Mouse (Mus musculus) CH12.LX (cell line): ENCODE measurements around the gene Camta1. TPM values are rescaled to one million over a fixed set of nuclear protein-coding genes. Genes with fewer than 3 reads are reported as not detected.

Experiments used
- DNase-seq: peaks from one replicate; pipeline ENCODE4 v3.0.0-alpha.2; 2013; ENCODE audit errors: extremely low read depth
- H3K27ac ChIP-seq: 2 replicates; pipeline ENCODE4 v1.5.1; 2012; ENCODE audit warnings: low read depth, mild to moderate bottlenecking, control low read depth, moderate library complexity; ENCODE audit not compliant: insufficient read depth
- H3K27me3 ChIP-seq: replicated peaks from 2 replicates; pipeline ENCODE3; 2012; ENCODE audit warnings: inconsistent platforms
- H3K36me3 ChIP-seq, 2 experiments: replicated peaks in 1 of 2; 2 replicates each; pipeline versions ENCODE3 to v1.6.1; 2012; ENCODE audit warnings: inconsistent platforms in 1 of 2, low read length in 1 of 2, mild to moderate bottlenecking in 1 of 2, mixed read lengths in 1 of 2, moderate library complexity in 1 of 2; ENCODE audit not compliant: control insufficient read depth in 1 of 2, insufficient read depth in 1 of 2
- H3K4me1 ChIP-seq, 2 experiments: 2 replicates each; pipeline ENCODE4 v1.6.1; 2012; ENCODE audit warnings: inconsistent platforms in 1 of 2, moderate library complexity in 1 of 2; ENCODE audit not compliant: insufficient read depth in 2 of 2, control insufficient read depth in 1 of 2
- H3K4me2 ChIP-seq: 2 replicates; pipeline ENCODE4 v1.6.1; 2012; ENCODE audit warnings: low read depth, mild to moderate bottlenecking, control low read depth; ENCODE audit not compliant: poor library complexity, insufficient read depth, severe bottlenecking
- H3K4me3 ChIP-seq, 3 experiments: fragments of 150-350 bp in 1 of 3; sonication (generic) in 1 of 3; replicated peaks in 1 of 3; 2 replicates each; pipeline versions ENCODE3 to v1.5.1; 2011 to 2012; ENCODE audit warnings: low read depth in 2 of 3, low read length in 2 of 3, mild to moderate bottlenecking in 2 of 3, moderate library complexity in 2 of 3, control low read depth in 1 of 3, improper control_type of control experiment in 1 of 3, inconsistent platforms in 1 of 3, mixed read lengths in 1 of 3; ENCODE audit not compliant: poor library complexity in 1 of 3
- H3K79me2 ChIP-seq: replicated peaks from 2 replicates; pipeline ENCODE4 v1.6.1; 2012; ENCODE audit warnings: mild to moderate bottlenecking, moderate library complexity; ENCODE audit not compliant: control insufficient read depth, poor library complexity, insufficient read depth, severe bottlenecking; ENCODE audit errors: extremely low read depth
- H3K9ac ChIP-seq: 2 replicates; pipeline ENCODE4 v1.6.1; 2012; ENCODE audit warnings: low read depth, mild to moderate bottlenecking, control low read depth, moderate library complexity; ENCODE audit not compliant: insufficient read depth
- H3K9me3 ChIP-seq: replicated peaks from 2 replicates; pipeline ENCODE3; 2012; ENCODE audit warnings: low read length, inconsistent platforms, mixed read lengths
- BHLHE40 ChIP-seq: IDR thresholded peaks from 2 replicates; pipeline ENCODE4 v1.6.1; 2011; ENCODE audit warnings: mild to moderate bottlenecking, low read depth, low read length, improper control_type of control experiment
- CHD1 ChIP-seq: IDR thresholded peaks from 2 replicates; pipeline ENCODE4 v1.6.1; 2012; ENCODE audit warnings: low read depth, low read length, improper control_type of control experiment, inconsistent platforms
- E2F4 ChIP-seq: IDR thresholded peaks from 2 replicates; pipeline ENCODE4 v1.6.1; 2011; ENCODE audit warnings: low read depth, low read length, improper control_type of control experiment; ENCODE audit not compliant: insufficient replicate concordance
- ELF1 ChIP-seq: IDR thresholded peaks from 2 replicates; pipeline ENCODE4 v1.6.1; 2014; ENCODE audit warnings: low read depth, mild to moderate bottlenecking, inconsistent platforms, low read length, improper control_type of control experiment
- EP300 ChIP-seq: IDR thresholded peaks from 2 replicates; pipeline ENCODE4 v1.6.1; 2011; ENCODE audit warnings: low read length, improper control_type of control experiment
- GABPA ChIP-seq: IDR thresholded peaks from 2 replicates; pipeline ENCODE4 v1.6.1; 2012; ENCODE audit warnings: low read depth, low read length, improper control_type of control experiment, inconsistent platforms; ENCODE audit not compliant: insufficient replicate concordance
- IRF4 ChIP-seq: IDR thresholded peaks from 2 replicates; pipeline ENCODE4 v1.6.1; 2014; ENCODE audit warnings: low read depth, mild to moderate bottlenecking, inconsistent platforms, low read length, improper control_type of control experiment
- JUN ChIP-seq: IDR thresholded peaks from 2 replicates; pipeline ENCODE4 v1.6.1; 2011; ENCODE audit warnings: low read depth, mild to moderate bottlenecking, low read length, improper control_type of control experiment, moderate library complexity; ENCODE audit not compliant: insufficient read depth
- KAT2A ChIP-seq: IDR thresholded peaks from 2 replicates; pipeline ENCODE4 v1.6.1; 2012; ENCODE audit warnings: low read length, improper control_type of control experiment, inconsistent platforms; ENCODE audit not compliant: insufficient replicate concordance
- MAFK ChIP-seq: IDR thresholded peaks from 2 replicates; pipeline ENCODE4 v1.6.1; 2011; ENCODE audit warnings: low read length, improper control_type of control experiment; ENCODE audit not compliant: insufficient replicate concordance
- MAZ ChIP-seq: IDR thresholded peaks from 2 replicates; pipeline ENCODE4 v1.6.1; 2012; ENCODE audit warnings: low read depth, mild to moderate bottlenecking, inconsistent platforms, low read length, improper control_type of control experiment, moderate library complexity
- MEF2A ChIP-seq: IDR thresholded peaks from 2 replicates; pipeline ENCODE4 v1.6.1; 2014; ENCODE audit warnings: low read depth, mild to moderate bottlenecking, inconsistent platforms, low read length, improper control_type of control experiment, borderline replicate concordance
- MXI1 ChIP-seq: IDR thresholded peaks from 2 replicates; pipeline ENCODE4 v1.6.1; 2011; ENCODE audit warnings: mild to moderate bottlenecking, low read depth, low read length, improper control_type of control experiment
- MYC ChIP-seq: IDR thresholded peaks from 2 replicates; pipeline ENCODE4 v1.6.1; 2011; ENCODE audit warnings: low read depth, mild to moderate bottlenecking, improper control_type of control experiment, low read length
- NELFE ChIP-seq: IDR thresholded peaks from 2 replicates; pipeline ENCODE4 v1.6.1; 2011; ENCODE audit warnings: low read depth, low read length, improper control_type of control experiment
- NRF1 ChIP-seq: IDR thresholded peaks from 2 replicates; pipeline ENCODE4 v1.6.1; 2014; ENCODE audit warnings: low read depth, mild to moderate bottlenecking, inconsistent platforms, low read length, improper control_type of control experiment, moderate library complexity
- POLR2AphosphoS2 ChIP-seq: IDR thresholded peaks from 2 replicates; pipeline ENCODE4 v1.6.1; 2011; ENCODE audit warnings: low read depth, low read length, improper control_type of control experiment
- RAD21 ChIP-seq: IDR thresholded peaks from 2 replicates; pipeline ENCODE4 v1.6.1; 2011; ENCODE audit warnings: low read depth, mild to moderate bottlenecking, low read length, improper control_type of control experiment, moderate library complexity
- RCOR1 ChIP-seq: conservative IDR thresholded peaks from 2 replicates; pipeline ENCODE4 v1.6.1; 2012; ENCODE audit warnings: low read depth, mild to moderate bottlenecking, inconsistent platforms, low read length, improper control_type of control experiment
- SIN3A ChIP-seq: IDR thresholded peaks from 2 replicates; pipeline ENCODE4 v1.6.1; 2012; ENCODE audit warnings: low read length, improper control_type of control experiment, inconsistent platforms
- SMC3 ChIP-seq: IDR thresholded peaks from 2 replicates; pipeline ENCODE4 v1.6.1; 2011; ENCODE audit warnings: low read depth, low read length, improper control_type of control experiment
- TBP ChIP-seq: conservative IDR thresholded peaks from 2 replicates; pipeline ENCODE4 v1.6.1; 2011; ENCODE audit warnings: low read depth, low read length, improper control_type of control experiment
- TCF12 ChIP-seq: IDR thresholded peaks from 2 replicates; pipeline ENCODE4 v1.6.1; 2014; ENCODE audit warnings: low read depth, mild to moderate bottlenecking, inconsistent platforms, low read length, improper control_type of control experiment
- UBTF ChIP-seq: IDR thresholded peaks from 2 replicates; pipeline ENCODE4 v1.6.1; 2012; ENCODE audit warnings: low read depth, mild to moderate bottlenecking, inconsistent platforms, low read length, improper control_type of control experiment, moderate library complexity
- USF1 ChIP-seq: IDR thresholded peaks from 2 replicates; pipeline ENCODE4 v1.6.1; 2014; ENCODE audit warnings: low read depth, mild to moderate bottlenecking, inconsistent platforms, low read length, improper control_type of control experiment
- USF2 ChIP-seq: conservative IDR thresholded peaks from 2 replicates; pipeline ENCODE4 v1.6.1; 2011; ENCODE audit warnings: low read depth, low read length, improper control_type of control experiment
- ZC3H11A ChIP-seq: IDR thresholded peaks from 2 replicates; pipeline ENCODE4 v1.6.1; 2012; ENCODE audit warnings: low read depth, mild to moderate bottlenecking, inconsistent platforms, low read length, improper control_type of control experiment
- ZMIZ1 ChIP-seq: IDR thresholded peaks from 2 replicates; pipeline ENCODE4 v1.6.1; 2012; ENCODE audit warnings: low read depth, mild to moderate bottlenecking, inconsistent platforms, low read length, improper control_type of control experiment
- ZNF384 ChIP-seq: IDR thresholded peaks from 2 replicates; pipeline ENCODE4 v1.6.1; 2012; ENCODE audit warnings: low read depth, low read length, improper control_type of control experiment, inconsistent platforms
- dilution Hi-C: fragments of 300-500 bp; cut with MboI; formaldehyde crosslinking; loops from 2 replicates; pipeline ENCODE4 v1.14.3; 2020; ENCODE audit warnings: low sequenced_read_pairs; ENCODE audit not compliant: extremely low pct_unique_long_range_greater_than_20kb, extremely low pct_ligation_motif_present
- in situ Hi-C: fragments of 300-500 bp; cut with MboI; formaldehyde crosslinking; loops from 3 replicates; pipeline ENCODE4 v1.14.3; 2019; ENCODE audit warnings: low sequenced_read_pairs, low pct_ligation_motif_present, low pct_unique_long_range_greater_than_20kb, mixed read lengths
- polyA plus RNA-seq: library from polyadenylated mRNA; unstranded; fragments of >175 nt; gene quantifications from 2 replicates; pipeline ENCODE4 v1.2.1, GENCODE M21; 2012; ENCODE audit warnings: low read depth; ENCODE audit not compliant: insufficient read length
- total RNA-seq, 2 experiments: library from RNA; depleted of rRNA; stranded (reverse); fragments of 300-350 nt in 1 of 2; fragments of >200 nt in 1 of 2; gene quantifications; 2 replicates each; pipeline ENCODE4 v1.2.3; 2012 to 2014

Gene Camta1
- total and polyA plus RNA-seq, 3 experiments = 9.9 to 32.5 (median 15.3) TPM

GRCm38 (mm10) chr4:151347620-151348019 is 514.1 kb downstream of the Camta1 start:
- TF ChIP-seq USF2 = no peak
- no peak for TF ChIP-seq IRF4
- TF ChIP-seq UBTF = no peak
- no peak for TF ChIP-seq ZMIZ1
- no peak for TF ChIP-seq MAFK
- no peak for TF ChIP-seq EP300
- TF ChIP-seq RAD21 = no peak
- TF ChIP-seq JUN = no peak
- no peak for TF ChIP-seq MAZ
- no peak for TF ChIP-seq SIN3A
- TF ChIP-seq RCOR1 = no peak
- TF ChIP-seq MYC = no peak
- no peak for TF ChIP-seq ZNF384
- no peak for TF ChIP-seq NELFE
- TF ChIP-seq SMC3 = no peak
- no peak for TF ChIP-seq POLR2AphosphoS2
- TF ChIP-seq KAT2A = no peak
- TF ChIP-seq MXI1 = no peak
- H3K79me2 ChIP-seq = no peaks in the 10 kb centered on the region
- in situ Hi-C loops (no loop called here), dilution Hi-C loops (no loop called here)
- H3K27me3 ChIP-seq = no peaks in the 10 kb centered on the region
- no peaks in the 10 kb centered on the region for H3K36me3 ChIP-seq
- H3K9me3 ChIP-seq = peaks cover 94% of the 10 kb centered on the region
- no peak for DNase-seq
- no peak overlapping the region for H3K4me3 ChIP-seq
- H3K4me2 ChIP-seq = no peak overlapping the region
- no peak overlapping the region for H3K27ac ChIP-seq
- no peaks in the 10 kb centered on the region for H3K4me1 ChIP-seq
- H3K9ac ChIP-seq = no peak overlapping the region

- dilution Hi-C loops = no loop called here
- H3K9me3 ChIP-seq = peaks cover 90% of the 10 kb centered on the region
- H3K27ac ChIP-seq = no peak overlapping the region
- in situ Hi-C loops = no loop called here
- H3K4me1 ChIP-seq = no peaks in the 10 kb centered on the region
- DNase-seq = no peak
- TF ChIP-seq TBP = no peak
- no peak for TF ChIP-seq SIN3A
- TF ChIP-seq BHLHE40 = no peak
- no peak for TF ChIP-seq TCF12
- no peak for TF ChIP-seq UBTF
- no peak for TF ChIP-seq POLR2AphosphoS2
- no peak for TF ChIP-seq RAD21
- no peak for TF ChIP-seq ZC3H11A
- TF ChIP-seq MYC = no peak
- TF ChIP-seq GABPA = no peak
- TF ChIP-seq CHD1 = no peak
- TF ChIP-seq MAZ = no peak
- no peak for TF ChIP-seq MEF2A
- no peak for TF ChIP-seq JUN
- no peak for TF ChIP-seq KAT2A
- TF ChIP-seq NRF1 = no peak
- no peak for TF ChIP-seq ZMIZ1
- TF ChIP-seq USF1 = no peak
- no peak for TF ChIP-seq E2F4
- TF ChIP-seq ELF1 = no peak
- H3K36me3 ChIP-seq = no peaks in the 10 kb centered on the region
- no peak overlapping the region for H3K4me2 ChIP-seq
- H3K27me3 ChIP-seq = no peaks in the 10 kb centered on the region
- no peaks in the 10 kb centered on the region for H3K79me2 ChIP-seq
- no peak overlapping the region for H3K4me3 ChIP-seq
- H3K9ac ChIP-seq = no peak overlapping the region
These were observed 515.0 kb downstream of the Camta1 start for GRCm38 (mm10) chr4:151346673-151347072.
